Mouse (Mus musculus) cerebellum, adult 2 months (tissue): ENCODE measurements around the gene Zc3h18.

Experiments used
- CTCF ChIP-seq: fragments of 200-500 bp; IDR thresholded peaks from 2 replicates; pipeline ENCODE4 v1.5.1; 2011; ENCODE audit warnings: low read depth, mild to moderate bottlenecking, control low read depth, low read length, moderate library complexity, borderline replicate concordance; ENCODE audit not compliant: insufficient read depth
- POLR2A ChIP-seq: fragments of 200-500 bp; IDR thresholded peaks from 2 replicates; pipeline ENCODE4 v1.6.1; 2011; ENCODE audit warnings: low read length, control low read depth, borderline replicate concordance; ENCODE audit not compliant: insufficient read depth

GRCm38 (mm10) chr8:122407678-122408077 lies 31.3 kb downstream of the Zc3h18 start:
- TF ChIP-seq POLR2A (no peak), CTCF (no peak)
